Mouse (Mus musculus): ENCODE results near the gene Trir. TPM values are rescaled to one million over a fixed set of nuclear protein-coding genes. Genes with fewer than 3 reads are reported as not detected.

Trir gene
- polyA plus RNA-seq, 1 experiment from 2014 or later: 133 TPM

DNA sequence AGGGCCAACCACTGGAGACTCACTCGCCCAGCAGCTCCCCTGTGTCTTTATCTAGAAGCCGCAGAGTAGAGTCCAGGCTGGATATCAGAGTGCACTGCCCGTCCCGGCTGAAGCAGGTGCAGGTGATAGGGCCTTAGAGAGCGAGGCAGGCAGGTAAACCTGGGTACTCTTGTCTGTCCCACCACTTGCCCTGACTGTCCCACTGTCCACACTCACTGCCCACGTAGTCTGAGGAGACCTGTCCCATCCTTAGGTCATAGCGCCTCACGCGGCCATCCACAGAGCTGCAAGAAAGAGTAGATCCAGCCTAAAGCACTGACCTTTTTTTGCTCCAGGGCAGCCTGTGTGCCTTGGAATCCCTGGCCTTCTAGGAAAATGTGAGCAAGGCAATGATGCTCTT lies 49.4 kb downstream of the Trir start:
- Histone ChIP-seq H3K4me2 (peak overlapping the region; percentile 55), H3K27me3 (replicated peaks) (no peaks in the 10 kb centered on the region), H3K36me3 (peaks cover 63% of the 10 kb centered on the region), H3K27ac (peak overlapping the region; percentile 81), H3K9me3 (replicated peaks) (no peaks in the 10 kb centered on the region), H3K9ac (peak overlapping the region; percentile 42), H3K4me3 (peak overlapping the region; percentile 12; the same call in 1 of the 2 replicates), H3K4me1 (peaks cover 76% of the 10 kb centered on the region)
- peak; percentile 67 for ATAC-seq
- 50% methylated on average over 9 of the region's 9 CpGs for WGBS (ENCODE audit: insufficient replicate concordance)

DNA sequence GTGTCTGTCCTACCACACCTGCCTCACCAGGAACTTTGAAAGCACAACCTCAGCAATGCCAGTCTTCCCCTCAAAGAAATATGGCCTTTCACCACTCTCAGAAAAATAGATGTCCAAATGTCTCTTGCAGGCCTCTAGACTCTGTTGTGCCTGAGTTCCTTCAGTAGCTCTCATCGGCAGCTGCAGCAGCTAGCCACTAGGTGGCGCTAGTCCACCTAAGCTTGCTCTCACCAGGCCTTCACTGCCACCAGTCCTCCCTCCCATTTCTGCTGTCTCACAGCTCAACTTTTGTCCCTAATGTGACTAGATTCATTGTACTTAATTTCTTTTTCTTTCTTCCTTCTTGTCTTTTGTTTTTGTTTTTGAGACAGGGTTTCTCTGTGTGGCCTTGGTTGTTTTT lies 50.4 kb downstream of the Trir start:
- peak overlapping the region; percentile 81 for H3K27ac ChIP-seq
- WGBS (ENCODE audit: insufficient replicate concordance): 0% methylated on average over 2 of the region's 2 CpGs
- ATAC-seq: peak; percentile 38; the same call in 1 of the 2 replicates
- peaks cover 82% of the 10 kb centered on the region for H3K4me1 ChIP-seq
- H3K27me3 ChIP-seq (replicated peaks): no peaks in the 10 kb centered on the region
- H3K36me3 ChIP-seq: peaks cover 63% of the 10 kb centered on the region
- no peak overlapping the region for H3K4me3 ChIP-seq
- peak overlapping the region; percentile 42; the same call in 1 of the 2 replicates for H3K9ac ChIP-seq
- H3K9me3 ChIP-seq (replicated peaks): no peaks in the 10 kb centered on the region
- no peak overlapping the region for H3K4me2 ChIP-seq

Small RNA genes lying within 50 kb of the gene (microRNA-seq; reads per million reads assigned to microRNA genes)
- gene Mir7070: not detected

Other genes starting within 250 kb of the Trir start
- 2.8 and 2.9 TPM in 2 replicates for gene Nfix, start 226.5 kb upstream of the Trir start, polyA plus RNA-seq (2016; fragmentation: Nextera tagmentation; extraction: Ambion mirVana)
- gene Dand5, start 204.0 kb upstream of the Trir start, polyA plus RNA-seq (2016; fragmentation: Nextera tagmentation; extraction: Ambion mirVana): 3.4 and 4.3 TPM in 2 replicates
- gene Gadd45gip1, start 195.3 kb upstream of the Trir start, polyA plus RNA-seq (2016; fragmentation: Nextera tagmentation; extraction: Ambion mirVana): 69.9 and 71.0 TPM in 2 replicates
- gene Rad23a, start 186.2 kb upstream of the Trir start, polyA plus RNA-seq (2016; fragmentation: Nextera tagmentation; extraction: Ambion mirVana): 274 and 281 TPM in 2 replicates
- 590 and 610 TPM in 2 replicates for gene Calr, start 179.9 kb upstream of the Trir start, polyA plus RNA-seq (2016; fragmentation: Nextera tagmentation; extraction: Ambion mirVana)
- 96.3 and 98.6 TPM in 2 replicates for gene Farsa, start 169.8 kb upstream of the Trir start, polyA plus RNA-seq (2016; fragmentation: Nextera tagmentation; extraction: Ambion mirVana)
- 110 TPM in 2 replicates for gene Syce2, start 154.7 kb upstream of the Trir start, polyA plus RNA-seq (2016; fragmentation: Nextera tagmentation; extraction: Ambion mirVana)
- 41.1 and 44.3 TPM in 2 replicates for gene Gcdh, start 132.9 kb upstream of the Trir start, polyA plus RNA-seq (2016; fragmentation: Nextera tagmentation; extraction: Ambion mirVana)
- gene Klf1, start 124.9 kb upstream of the Trir start, polyA plus RNA-seq (2016; fragmentation: Nextera tagmentation; extraction: Ambion mirVana): 517 and 552 TPM in 2 replicates
- 10.8 and 11.4 TPM in 2 replicates for gene Dnase2a, start 118.3 kb upstream of the Trir start, polyA plus RNA-seq (2016; fragmentation: Nextera tagmentation; extraction: Ambion mirVana)
- gene Mast1, start 89.5 kb upstream of the Trir start, polyA plus RNA-seq (2016; fragmentation: Nextera tagmentation; extraction: Ambion mirVana): 0.18 TPM in 2 replicates
- gene Rtbdn, start 79.8 kb upstream of the Trir start, polyA plus RNA-seq (2016; fragmentation: Nextera tagmentation; extraction: Ambion mirVana): 0.39 and 0.60 TPM in 2 replicates
- 1.1 TPM in 1 of 2 replicates, not detected in the other for gene Gm49661, start 57.4 kb upstream of the Trir start, polyA plus RNA-seq (2016; fragmentation: Nextera tagmentation; extraction: Ambion mirVana)
- gene Prdx2, start 57.2 kb upstream of the Trir start, polyA plus RNA-seq (2016; fragmentation: Nextera tagmentation; extraction: Ambion mirVana): 1,859 and 1,895 TPM in 2 replicates
- gene Rnaseh2a, start 57.1 kb upstream of the Trir start, polyA plus RNA-seq (2016; fragmentation: Nextera tagmentation; extraction: Ambion mirVana): 149 and 150 TPM in 2 replicates
- gene Junb, start 48.1 kb upstream of the Trir start, polyA plus RNA-seq (2016; fragmentation: Nextera tagmentation; extraction: Ambion mirVana): 18.0 and 18.3 TPM in 2 replicates
- 10.8 and 10.9 TPM in 2 replicates for gene Hook2, start 36.2 kb upstream of the Trir start, polyA plus RNA-seq (2016; fragmentation: Nextera tagmentation; extraction: Ambion mirVana)
- not detected in 2 replicates for gene Best2, start 12.3 kb upstream of the Trir start, polyA plus RNA-seq (2016; fragmentation: Nextera tagmentation; extraction: Ambion mirVana)
- gene Asna1, start 1.5 kb upstream of the Trir start, polyA plus RNA-seq (2016; fragmentation: Nextera tagmentation; extraction: Ambion mirVana): 85.8 and 87.3 TPM in 2 replicates
- 31.1 and 32.3 TPM in 2 replicates for gene Tnpo2, start 10.1 kb downstream of the Trir start, polyA plus RNA-seq (2016; fragmentation: Nextera tagmentation; extraction: Ambion mirVana)
- 8.5 and 9.5 TPM in 2 replicates for gene Fbxw9, start 33.2 kb downstream of the Trir start, polyA plus RNA-seq (2016; fragmentation: Nextera tagmentation; extraction: Ambion mirVana)
- 0.80 TPM in 1 of 2 replicates, not detected in the other for gene Gm5741, start 41.2 kb downstream of the Trir start, polyA plus RNA-seq (2016; fragmentation: Nextera tagmentation; extraction: Ambion mirVana)
- gene Dhps, start 44.9 kb downstream of the Trir start, polyA plus RNA-seq (2016; fragmentation: Nextera tagmentation; extraction: Ambion mirVana): 51.6 and 52.3 TPM in 2 replicates
- gene Wdr83os, start 53.9 kb downstream of the Trir start, polyA plus RNA-seq (2016; fragmentation: Nextera tagmentation; extraction: Ambion mirVana): 80.1 and 87.7 TPM in 2 replicates
- gene Wdr83, start 54.5 kb downstream of the Trir start, polyA plus RNA-seq (2016; fragmentation: Nextera tagmentation; extraction: Ambion mirVana): 30.8 and 33.1 TPM in 2 replicates
- 23.5 and 26.7 TPM in 2 replicates for gene Man2b1, start 56.4 kb downstream of the Trir start, polyA plus RNA-seq (2016; fragmentation: Nextera tagmentation; extraction: Ambion mirVana)
- gene Zfp791, start 96.3 kb downstream of the Trir start, polyA plus RNA-seq (2016; fragmentation: Nextera tagmentation; extraction: Ambion mirVana): 0.35 and 0.66 TPM in 2 replicates
- gene Cks1brt, start 125.1 kb downstream of the Trir start, polyA plus RNA-seq (2016; fragmentation: Nextera tagmentation; extraction: Ambion mirVana): not detected in 2 replicates
- gene Olfr371, start 199.2 kb downstream of the Trir start, polyA plus RNA-seq (2016; fragmentation: Nextera tagmentation; extraction: Ambion mirVana): not detected in 2 replicates

Measured in liver, embryonic 12.5 days (tissue).